Mouse (Mus musculus): ENCODE measurements around the gene Scel. TPM values are rescaled to one million over a fixed set of nuclear protein-coding genes. Genes with fewer than 3 reads are reported as not detected.

Gene Scel
- polyA plus RNA-seq, 2 experiments: 5.6 to 14.3 TPM

DNA sequence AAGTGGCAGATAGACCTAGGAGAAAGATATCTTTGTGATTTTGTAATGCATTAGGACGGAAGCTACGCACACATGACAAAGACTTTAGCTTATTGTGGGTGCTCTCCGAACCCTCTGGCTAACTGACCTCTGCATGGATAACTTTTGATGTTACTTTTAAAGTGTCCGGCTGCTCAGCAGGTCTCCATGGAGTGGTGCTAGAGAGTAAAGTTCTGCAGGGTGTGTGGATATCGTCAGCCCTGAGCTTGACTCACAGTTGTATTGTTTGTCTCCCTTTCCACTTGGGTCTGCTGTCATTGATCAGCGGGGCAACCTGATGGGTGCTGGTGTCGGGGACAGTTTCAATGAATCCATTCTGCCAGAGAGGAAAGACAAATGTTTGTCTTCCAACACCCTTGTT lies 33.7 kb upstream of the Scel start:
- Histone ChIP-seq H3K4me1 (ENCODE audit: control insufficient read depth, insufficient read depth, low read length) (no peaks in the 10 kb centered on the region), H3K4me3 (replicated peaks; ENCODE audit: low read length) (no peak overlapping the region), H3K9me3 (ENCODE audit: control insufficient read depth, low read length) (no peaks in the 10 kb centered on the region), H3K27ac (replicated peaks; ENCODE audit: low read depth, low read length) (no peak overlapping the region), H3K27me3 (ENCODE audit: control insufficient read depth, insufficient read depth, low read length) (no peaks in the 10 kb centered on the region), H3K9ac (ENCODE audit: low read depth, low read length, severe bottlenecking) (no peak overlapping the region), H3K4me2 (replicated peaks; ENCODE audit: low read depth, low read length, severe bottlenecking) (no peak overlapping the region), H3K36me3 (ENCODE audit: control insufficient read depth, insufficient read depth, low read length) (no peaks in the 10 kb centered on the region)
- ATAC-seq (ENCODE audit: low FRiP score, low read depth): no peak
- no peak for DNase-seq (ENCODE audit: low spot score)
- TF ChIP-seq POLR2A (IDR thresholded peaks at IDR 0.05; ENCODE audit: borderline replicate concordance, extremely low read depth, insufficient read depth, insufficient read length): no peak
- 64% methylated on average over 7 of the region's 7 CpGs for WGBS

GRCm38 (mm10) chr14:103481514-103481913 lies 31.6 kb upstream of the Scel start:
- ATAC-seq (ENCODE audit: low FRiP score, low read depth) (no peak), DNase-seq (ENCODE audit: low spot score) (no peak)
- Histone ChIP-seq H3K27ac (replicated peaks; ENCODE audit: low read depth, low read length) (no peak overlapping the region), H3K27me3 (ENCODE audit: control insufficient read depth, insufficient read depth, low read length) (no peaks in the 10 kb centered on the region), H3K36me3 (ENCODE audit: control insufficient read depth, insufficient read depth, low read length) (no peaks in the 10 kb centered on the region), H3K9ac (ENCODE audit: low read depth, low read length, severe bottlenecking) (no peak overlapping the region), H3K4me3 (replicated peaks; ENCODE audit: low read length) (no peak overlapping the region), H3K4me2 (replicated peaks; ENCODE audit: low read depth, low read length, severe bottlenecking) (no peak overlapping the region), H3K4me1 (ENCODE audit: control insufficient read depth, insufficient read depth, low read length) (no peaks in the 10 kb centered on the region), H3K9me3 (ENCODE audit: control insufficient read depth, low read length) (no peaks in the 10 kb centered on the region)
- WGBS: 81% methylated on average over 7 of the region's 7 CpGs
- TF ChIP-seq POLR2A (IDR thresholded peaks at IDR 0.05; ENCODE audit: borderline replicate concordance, extremely low read depth, insufficient read depth, insufficient read length): no peak

DNA sequence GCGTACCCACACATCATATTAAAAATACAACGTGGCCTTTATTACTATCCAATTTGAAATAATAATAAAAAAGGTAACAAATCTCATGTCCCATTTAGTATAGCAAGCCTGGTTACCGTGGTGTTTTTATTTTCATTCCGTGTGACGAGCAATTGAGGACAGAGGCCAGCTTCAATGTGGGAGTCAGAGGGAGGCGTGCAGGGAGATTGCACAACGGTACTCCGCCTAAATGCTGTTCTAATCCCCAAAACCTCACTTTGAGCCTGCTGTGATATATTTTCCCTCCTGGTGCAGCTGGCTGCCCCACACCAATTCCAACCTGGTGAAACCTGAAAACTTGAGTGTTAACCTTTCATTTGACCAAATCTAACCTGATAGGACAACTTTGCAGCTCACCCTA lies 27.5 kb upstream of the Scel start:
- WGBS: 80% methylated on average over 8 of the region's 8 CpGs
- no peaks in the 10 kb centered on the region for H3K36me3 ChIP-seq (ENCODE audit: control insufficient read depth, insufficient read depth, low read length)
- ATAC-seq (ENCODE audit: low FRiP score, low read depth) (no peak), DNase-seq (ENCODE audit: low spot score) (no peak)
- H3K27ac ChIP-seq (replicated peaks; ENCODE audit: low read depth, low read length): no peak overlapping the region
- H3K4me1 ChIP-seq (ENCODE audit: control insufficient read depth, insufficient read depth, low read length): no peaks in the 10 kb centered on the region
- H3K27me3 ChIP-seq (ENCODE audit: control insufficient read depth, insufficient read depth, low read length): no peaks in the 10 kb centered on the region
- H3K9me3 ChIP-seq (ENCODE audit: control insufficient read depth, low read length): no peaks in the 10 kb centered on the region
- H3K4me3 ChIP-seq (replicated peaks; ENCODE audit: low read length): no peak overlapping the region
- no peak overlapping the region for H3K9ac ChIP-seq (ENCODE audit: low read depth, low read length, severe bottlenecking)
- TF ChIP-seq POLR2A (IDR thresholded peaks at IDR 0.05; ENCODE audit: borderline replicate concordance, extremely low read depth, insufficient read depth, insufficient read length): no peak
- H3K4me2 ChIP-seq (replicated peaks; ENCODE audit: low read depth, low read length, severe bottlenecking): no peak overlapping the region

- no peak for ATAC-seq (ENCODE audit: low FRiP score, low read depth)
- WGBS: 90% methylated on average over 5 of the region's 5 CpGs
- H3K9ac ChIP-seq (ENCODE audit: low read depth, low read length, severe bottlenecking): no peak overlapping the region
- no peaks in the 10 kb centered on the region for H3K36me3 ChIP-seq (ENCODE audit: control insufficient read depth, insufficient read depth, low read length)
- no peaks in the 10 kb centered on the region for H3K9me3 ChIP-seq (ENCODE audit: control insufficient read depth, low read length)
- no peaks in the 10 kb centered on the region for H3K27me3 ChIP-seq (ENCODE audit: control insufficient read depth, insufficient read depth, low read length)
- no peak overlapping the region for H3K4me2 ChIP-seq (replicated peaks; ENCODE audit: low read depth, low read length, severe bottlenecking)
- H3K4me1 ChIP-seq (ENCODE audit: control insufficient read depth, insufficient read depth, low read length): no peaks in the 10 kb centered on the region
- no peak overlapping the region for H3K27ac ChIP-seq (replicated peaks; ENCODE audit: low read depth, low read length)
- TF ChIP-seq POLR2A (IDR thresholded peaks at IDR 0.05; ENCODE audit: borderline replicate concordance, extremely low read depth, insufficient read depth, insufficient read length): no peak
- no peak overlapping the region for H3K4me3 ChIP-seq (replicated peaks; ENCODE audit: low read length)
- DNase-seq (ENCODE audit: low spot score): no peak
Observed at GRCm38 (mm10) chr14:103486974-103487373, 26.2 kb upstream of the Scel start.

DNA sequence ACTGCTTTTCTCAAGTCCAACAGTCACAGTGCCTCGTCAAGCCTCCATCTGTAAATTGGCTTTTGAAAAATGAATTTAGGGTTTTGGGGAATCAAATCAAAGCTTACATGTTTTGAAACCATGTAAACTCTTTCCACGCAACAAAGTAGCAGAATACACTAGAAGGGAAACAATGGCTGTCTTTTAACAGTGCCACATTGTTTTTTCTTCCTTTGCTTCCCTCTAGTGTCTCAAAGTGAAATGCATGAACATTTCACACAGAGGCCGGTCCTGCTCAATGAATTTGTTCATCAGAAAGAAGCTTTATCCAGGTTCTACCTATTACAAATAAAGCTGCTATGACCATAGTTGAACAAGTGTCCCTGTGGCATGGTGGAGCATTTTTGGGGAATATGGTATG lies 24.5 kb upstream of the Scel start:
- H3K27ac ChIP-seq (replicated peaks; ENCODE audit: low read depth, low read length): no peak overlapping the region
- no peak overlapping the region for H3K9ac ChIP-seq (ENCODE audit: low read depth, low read length, severe bottlenecking)
- ATAC-seq (ENCODE audit: low FRiP score, low read depth) (no peak), DNase-seq (ENCODE audit: low spot score) (no peak)
- H3K36me3 ChIP-seq (ENCODE audit: control insufficient read depth, insufficient read depth, low read length): no peaks in the 10 kb centered on the region
- no peak for TF ChIP-seq POLR2A (IDR thresholded peaks at IDR 0.05; ENCODE audit: borderline replicate concordance, extremely low read depth, insufficient read depth, insufficient read length)
- no peaks in the 10 kb centered on the region for H3K4me1 ChIP-seq (ENCODE audit: control insufficient read depth, insufficient read depth, low read length)
- H3K4me2 ChIP-seq (replicated peaks; ENCODE audit: low read depth, low read length, severe bottlenecking): no peak overlapping the region
- no peak overlapping the region for H3K4me3 ChIP-seq (replicated peaks; ENCODE audit: low read length)
- H3K9me3 ChIP-seq (ENCODE audit: control insufficient read depth, low read length): peaks cover 7% of the 10 kb centered on the region; the same call in 1 of the 2 replicates
- no peaks in the 10 kb centered on the region for H3K27me3 ChIP-seq (ENCODE audit: control insufficient read depth, insufficient read depth, low read length)
- WGBS: 52% methylated on average over 3 of the region's 3 CpGs

GRCm38 (mm10) chr14:103498199-103498598 lies 14.9 kb upstream of the Scel start:
- no peak for TF ChIP-seq POLR2A (IDR thresholded peaks at IDR 0.05; ENCODE audit: borderline replicate concordance, extremely low read depth, insufficient read depth, insufficient read length)
- Histone ChIP-seq H3K36me3 (ENCODE audit: control insufficient read depth, insufficient read depth, low read length) (no peaks in the 10 kb centered on the region), H3K4me3 (replicated peaks; ENCODE audit: low read length) (no peak overlapping the region), H3K4me2 (replicated peaks; ENCODE audit: low read depth, low read length, severe bottlenecking) (no peak overlapping the region), H3K27ac (replicated peaks; ENCODE audit: low read depth, low read length) (no peak overlapping the region), H3K9ac (ENCODE audit: low read depth, low read length, severe bottlenecking) (no peak overlapping the region), H3K27me3 (ENCODE audit: control insufficient read depth, insufficient read depth, low read length) (no peaks in the 10 kb centered on the region), H3K9me3 (ENCODE audit: control insufficient read depth, low read length) (no peaks in the 10 kb centered on the region), H3K4me1 (ENCODE audit: control insufficient read depth, insufficient read depth, low read length) (0 out of 2 replicates have a peak, but pooled peaks cover 2% of the 10 kb centered on the region)
- DNase-seq (ENCODE audit: low spot score) (no peak), ATAC-seq (ENCODE audit: low FRiP score, low read depth) (no peak)
- 82% methylated on average over 8 of the region's 8 CpGs for WGBS
